Mouse (Mus musculus) neural tube, embryonic 15.5 days (tissue): Measurements from ENCODE around the gene Tulp4. TPM values are rescaled to one million over a fixed set of nuclear protein-coding genes. Genes with fewer than 3 reads are reported as not detected.

Experiments
- ATAC-seq: fragments of 200-750 bp; cut with Nextera tagmentation; 2 replicates; pipeline ENCODE4 v1.8.0; 2017; ENCODE audit warnings: mild to moderate bottlenecking, moderate TSS enrichment, moderate library complexity; ENCODE audit not compliant: low FRiP score
- H3K27ac ChIP-seq: fragments of 300-500 bp; sonication (generic); replicated peaks from 2 replicates; pipeline ENCODE4 v1.5.1; 2015; ENCODE audit warnings: mild to moderate bottlenecking, inconsistent platforms
- H3K27me3 ChIP-seq: fragments of 300-500 bp; sonication (generic); replicated peaks from 2 replicates; pipeline ENCODE4 v1.6.1; 2015; ENCODE audit warnings: inconsistent platforms
- H3K36me3 ChIP-seq: fragments of 300-500 bp; sonication (generic); 2 replicates; pipeline ENCODE4 v1.6.1; 2015; ENCODE audit warnings: inconsistent platforms
- H3K4me1 ChIP-seq: fragments of 300-500 bp; sonication (generic); 2 replicates; pipeline ENCODE4 v1.6.1; 2015; ENCODE audit warnings: inconsistent platforms
- H3K4me2 ChIP-seq: fragments of 300-500 bp; sonication (generic); 2 replicates; pipeline ENCODE4 v1.6.1; 2015; ENCODE audit warnings: inconsistent platforms, mild to moderate bottlenecking, moderate library complexity
- H3K4me3 ChIP-seq: fragments of 300-500 bp; sonication (generic); replicated peaks from 2 replicates; pipeline ENCODE4 v1.5.1; 2015; ENCODE audit warnings: mild to moderate bottlenecking, inconsistent platforms
- H3K9ac ChIP-seq: fragments of 300-500 bp; sonication (generic); replicated peaks from 2 replicates; pipeline ENCODE4 v1.6.1; 2015; ENCODE audit warnings: mild to moderate bottlenecking, inconsistent platforms
- H3K9me3 ChIP-seq: fragments of 300-500 bp; sonication (generic); replicated peaks from 2 replicates; pipeline ENCODE4 v1.6.1; 2016; ENCODE audit warnings: inconsistent platforms
- WGBS: fragments of 180-500 bp; shearing (Covaris S2); methylation state at CpG from one replicate; pipeline ENCODE4 v1.1.7; 2015; ENCODE audit warnings: mixed read lengths; 5-methylcytosine and 5-hydroxymethylcytosine counted together
- polyA plus RNA-seq: library from polyadenylated mRNA; unstranded; fragments of >200 nt; fragmentation: Nextera tagmentation; extraction: Ambion mirVana; gene quantifications from 2 replicates; pipeline ENCODE4 v1.2.1, GENCODE M21; 2015

Gene Tulp4
- polyA plus RNA-seq, 1 experiment from 2014 or later: 122 TPM

DNA sequence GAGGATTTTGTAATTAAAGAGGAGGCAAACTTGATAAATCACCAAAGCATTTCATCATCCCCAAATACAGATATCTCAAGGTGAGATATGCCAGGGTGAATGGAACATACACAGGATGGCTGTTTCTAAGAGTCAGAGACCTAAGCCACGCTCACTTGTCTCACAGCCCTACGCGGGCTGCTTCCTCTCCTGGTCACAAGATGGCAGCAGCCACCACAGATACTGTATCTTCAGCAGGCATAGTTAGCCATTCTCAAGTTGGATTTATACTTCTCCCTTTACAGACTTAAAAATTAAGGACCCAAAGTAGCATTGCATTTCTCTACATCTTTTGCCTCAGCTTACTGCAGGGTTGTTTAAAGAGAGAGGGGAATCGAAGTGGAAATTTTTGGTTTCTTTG lies 8.4 kb upstream of the Tulp4 start:
- no peak overlapping the region for H3K4me3 ChIP-seq
- no peaks in the 10 kb centered on the region for H3K4me1 ChIP-seq
- H3K9ac ChIP-seq: no peak overlapping the region
- no peaks in the 10 kb centered on the region for H3K36me3 ChIP-seq
- H3K27me3 ChIP-seq: no peaks in the 10 kb centered on the region
- no peak overlapping the region for H3K27ac ChIP-seq
- no peak overlapping the region for H3K4me2 ChIP-seq
- peak; percentile 61; the same call in 1 of the 2 replicates for ATAC-seq
- H3K9me3 ChIP-seq: no peaks in the 10 kb centered on the region
- WGBS: 25% methylated on average over 4 of the region's 4 CpGs

DNA sequence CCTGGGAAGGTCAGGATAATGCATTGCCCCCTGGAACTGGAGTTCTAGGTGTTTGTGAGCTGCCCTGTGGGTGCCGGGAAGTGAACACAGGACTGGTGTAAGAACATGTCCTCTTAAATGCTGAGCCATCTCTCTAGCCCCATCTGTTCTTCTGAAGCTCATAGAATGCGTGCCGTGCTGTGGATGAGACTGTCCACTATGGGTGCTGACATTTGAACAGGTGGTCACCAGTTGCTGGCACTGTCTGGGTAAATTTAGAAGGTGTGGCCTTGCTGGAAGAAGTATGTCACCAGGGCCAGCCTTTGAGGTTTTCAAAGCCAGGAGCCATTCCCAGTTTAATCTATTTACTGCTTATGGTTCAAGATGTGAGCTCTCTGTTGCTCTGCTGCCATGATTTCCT lies 4.0 kb upstream of the Tulp4 start:
- H3K36me3 ChIP-seq: no peaks in the 10 kb centered on the region
- H3K9ac ChIP-seq: no peak overlapping the region
- no peak for ATAC-seq
- no peak overlapping the region for H3K4me2 ChIP-seq
- no peak overlapping the region for H3K27ac ChIP-seq
- 93% methylated on average over 3 of the region's 3 CpGs for WGBS
- H3K9me3 ChIP-seq: no peaks in the 10 kb centered on the region
- H3K27me3 ChIP-seq: no peaks in the 10 kb centered on the region
- H3K4me1 ChIP-seq: peaks cover 12% of the 10 kb centered on the region; the same call in 1 of the 2 replicates
- no peak overlapping the region for H3K4me3 ChIP-seq

DNA sequence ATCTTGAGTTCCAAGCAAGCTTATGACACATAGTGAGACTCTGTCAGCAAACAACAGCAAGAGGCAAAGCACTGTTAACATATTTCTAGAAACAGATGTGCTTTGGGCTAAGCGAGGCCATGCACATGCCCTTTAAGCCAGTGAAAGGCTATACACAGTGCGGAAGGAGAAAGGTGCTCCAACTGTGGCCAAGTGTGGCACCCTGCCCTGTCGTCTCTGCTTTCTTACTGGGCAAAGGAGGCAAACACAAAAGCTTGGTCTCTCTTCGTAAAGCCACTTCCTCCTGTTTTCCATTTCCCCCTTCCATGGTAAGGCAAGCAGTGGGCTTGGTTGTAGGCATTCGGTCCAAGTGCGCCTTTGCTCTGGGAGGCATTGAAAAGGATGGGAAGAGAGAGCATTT lies 2.7 kb upstream of the Tulp4 start:
- no peak overlapping the region for H3K27ac ChIP-seq
- H3K36me3 ChIP-seq: no peaks in the 10 kb centered on the region
- H3K9ac ChIP-seq: no peak overlapping the region
- H3K4me3 ChIP-seq: no peak overlapping the region
- H3K4me1 ChIP-seq: peaks cover 23% of the 10 kb centered on the region
- no peaks in the 10 kb centered on the region for H3K9me3 ChIP-seq
- no peak overlapping the region for H3K4me2 ChIP-seq
- 86% methylated on average over 6 of the region's 6 CpGs for WGBS
- ATAC-seq: no peak
- H3K27me3 ChIP-seq: no peaks in the 10 kb centered on the region

DNA sequence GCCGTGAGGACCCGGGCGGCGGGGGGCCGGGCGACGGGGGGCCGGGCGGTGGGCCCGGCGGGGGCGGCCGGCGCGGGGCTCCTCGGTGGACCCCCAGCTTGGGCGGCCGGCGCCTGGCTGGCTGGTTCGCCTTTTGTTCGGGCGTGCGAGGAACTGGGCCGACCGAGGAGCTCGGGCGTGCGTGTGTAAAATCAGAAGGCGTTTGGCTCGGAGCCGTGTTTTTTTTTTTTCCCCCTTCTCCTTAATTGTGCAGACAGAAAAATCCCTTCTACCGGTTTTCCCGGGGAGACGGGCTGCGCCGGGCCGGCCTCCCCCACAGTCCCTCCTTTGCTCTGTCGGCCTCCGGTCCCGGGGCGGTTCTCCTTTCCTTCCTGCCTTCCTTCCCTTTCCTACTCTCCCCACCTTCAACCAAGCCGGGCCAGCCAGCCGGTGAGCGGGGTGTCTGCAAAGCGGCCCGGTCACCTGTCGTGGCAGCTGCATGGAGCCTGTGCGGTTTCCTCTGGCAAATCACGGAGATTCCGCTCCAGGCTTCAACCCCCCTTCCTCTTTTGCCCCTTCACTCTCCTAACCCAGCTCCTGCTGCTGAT lies 871 bp downstream of the Tulp4 start:
- Histone ChIP-seq H3K4me2 (peak overlapping the region; percentile 71), H3K9ac (peak overlapping the region; percentile 99), H3K9me3 (no peaks in the 10 kb centered on the region), H3K36me3 (no peaks in the 10 kb centered on the region), H3K4me3 (peak overlapping the region; percentile 95), H3K4me1 (peaks cover 44% of the 10 kb centered on the region), H3K27ac (peak overlapping the region; percentile 98), H3K27me3 (no peaks in the 10 kb centered on the region)
- peak; percentile 70 for ATAC-seq
- 0% methylated on average over 40 of the region's 50 CpGs for WGBS

DNA sequence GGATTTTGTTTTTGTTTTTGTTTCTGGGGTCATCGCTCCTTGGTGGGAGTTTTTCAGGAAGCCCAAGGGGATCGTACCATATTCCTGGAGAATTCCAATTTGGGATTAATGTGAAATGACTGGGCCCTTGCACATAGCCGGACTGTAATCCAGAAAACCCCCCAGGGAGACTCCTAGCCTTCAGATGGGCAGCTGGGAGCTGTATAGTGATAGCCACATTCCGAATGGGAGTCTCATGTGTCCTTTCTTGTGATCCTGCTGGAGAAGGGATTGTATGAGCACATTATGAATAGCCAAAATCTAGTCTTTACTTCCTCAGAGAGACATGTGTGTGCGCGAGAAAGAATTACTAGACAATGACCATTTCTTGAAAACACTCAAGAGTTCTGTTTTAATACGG lies 1.9 kb downstream of the Tulp4 start:
- Histone ChIP-seq H3K4me3 (peak overlapping the region; percentile 95), H3K27ac (peak overlapping the region; percentile 98), H3K9me3 (no peaks in the 10 kb centered on the region)

DNA sequence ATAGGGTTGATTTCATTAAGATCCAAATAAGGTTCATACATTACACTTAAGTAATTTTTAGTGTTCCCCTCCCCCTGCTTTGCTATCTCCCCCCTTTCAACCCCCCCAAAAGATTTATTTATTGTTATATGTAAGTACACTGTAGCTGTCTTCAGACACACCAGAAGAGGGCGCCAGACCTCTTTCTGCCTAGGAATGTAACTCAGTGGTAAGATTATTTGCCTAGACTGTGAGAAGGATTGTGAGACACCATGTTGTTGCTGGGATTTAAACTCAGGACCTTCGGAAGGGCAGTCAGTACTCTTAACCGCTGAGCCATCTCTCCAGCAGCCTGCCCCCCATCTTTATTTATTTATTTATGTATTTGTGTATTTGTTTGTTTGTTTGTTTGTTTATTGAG lies 4.7 kb downstream of the Tulp4 start:
- Histone ChIP-seq H3K27me3 (no peaks in the 10 kb centered on the region), H3K4me3 (no peak overlapping the region), H3K9ac (no peak overlapping the region), H3K4me1 (peaks cover 32% of the 10 kb centered on the region), H3K36me3 (no peaks in the 10 kb centered on the region), H3K9me3 (no peaks in the 10 kb centered on the region), H3K4me2 (no peak overlapping the region), H3K27ac (no peak overlapping the region)
- 78% methylated on average over 3 of the region's 3 CpGs for WGBS
- ATAC-seq: no peak

More for the DNA sequence above, 1.9 kb downstream of the Tulp4 start:
- H3K4me1 ChIP-seq: peaks cover 44% of the 10 kb centered on the region
- H3K36me3 ChIP-seq: no peaks in the 10 kb centered on the region
- no peak for ATAC-seq
- H3K27me3 ChIP-seq: no peaks in the 10 kb centered on the region
- peak overlapping the region; percentile 71 for H3K4me2 ChIP-seq
- WGBS: 33% methylated on average over 7 of the region's 7 CpGs
- peak overlapping the region; percentile 99 for H3K9ac ChIP-seq

DNA sequence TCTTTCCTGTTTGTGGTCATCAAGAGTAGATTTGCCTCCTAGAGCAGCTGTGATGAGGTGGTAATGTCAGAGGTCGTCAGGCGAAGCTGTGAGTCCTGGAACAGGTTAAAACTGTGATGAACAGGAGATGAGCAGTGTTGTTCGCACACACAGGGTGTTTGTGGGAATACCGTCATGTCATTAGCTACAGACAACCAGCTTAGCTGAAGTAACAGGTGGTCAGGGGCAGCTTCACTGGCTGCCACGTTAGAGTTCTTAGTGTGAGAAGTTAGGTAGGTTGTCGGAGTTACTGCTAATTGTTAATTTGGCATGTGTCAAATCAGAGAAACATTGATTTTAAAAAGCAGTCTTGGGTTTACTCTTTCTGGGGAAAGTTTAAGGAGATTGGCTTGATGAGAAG lies 7.4 kb downstream of the Tulp4 start:
- no peaks in the 10 kb centered on the region for H3K27me3 ChIP-seq
- no peak overlapping the region for H3K9ac ChIP-seq
- H3K4me3 ChIP-seq: no peak overlapping the region
- no peak overlapping the region for H3K27ac ChIP-seq
- H3K4me2 ChIP-seq: no peak overlapping the region
- no peaks in the 10 kb centered on the region for H3K9me3 ChIP-seq
- H3K4me1 ChIP-seq: peaks cover 27% of the 10 kb centered on the region
- WGBS: 87% methylated on average over 6 of the region's 6 CpGs
- H3K36me3 ChIP-seq: no peaks in the 10 kb centered on the region
- ATAC-seq: no peak

DNA sequence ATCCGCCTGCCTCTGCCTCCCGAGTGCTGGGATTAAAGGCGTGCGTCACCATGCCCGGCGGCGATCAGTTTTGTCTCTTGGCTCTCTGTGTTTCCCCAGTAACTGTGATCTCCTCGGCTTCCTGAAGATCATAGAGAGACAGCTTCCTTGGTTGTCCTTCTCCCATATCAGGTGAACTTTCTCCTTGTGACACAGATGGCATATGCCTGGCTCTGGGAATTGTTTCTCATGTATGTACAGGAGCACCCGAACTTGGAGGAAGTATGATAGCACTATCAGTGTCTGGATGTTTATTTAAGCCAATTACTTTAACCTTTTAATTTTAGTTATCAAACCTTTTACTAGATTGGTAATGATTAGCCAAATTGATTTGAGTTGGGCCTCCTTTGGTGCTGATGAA lies 8.8 kb downstream of the Tulp4 start:
- ATAC-seq: no peak
- H3K4me3 ChIP-seq: no peak overlapping the region
- H3K27me3 ChIP-seq: no peaks in the 10 kb centered on the region
- no peak overlapping the region for H3K4me2 ChIP-seq
- no peaks in the 10 kb centered on the region for H3K36me3 ChIP-seq
- H3K9ac ChIP-seq: no peak overlapping the region
- 96% methylated on average over 9 of the region's 9 CpGs for WGBS
- no peaks in the 10 kb centered on the region for H3K9me3 ChIP-seq
- H3K27ac ChIP-seq: no peak overlapping the region
- H3K4me1 ChIP-seq: peaks cover 26% of the 10 kb centered on the region

DNA sequence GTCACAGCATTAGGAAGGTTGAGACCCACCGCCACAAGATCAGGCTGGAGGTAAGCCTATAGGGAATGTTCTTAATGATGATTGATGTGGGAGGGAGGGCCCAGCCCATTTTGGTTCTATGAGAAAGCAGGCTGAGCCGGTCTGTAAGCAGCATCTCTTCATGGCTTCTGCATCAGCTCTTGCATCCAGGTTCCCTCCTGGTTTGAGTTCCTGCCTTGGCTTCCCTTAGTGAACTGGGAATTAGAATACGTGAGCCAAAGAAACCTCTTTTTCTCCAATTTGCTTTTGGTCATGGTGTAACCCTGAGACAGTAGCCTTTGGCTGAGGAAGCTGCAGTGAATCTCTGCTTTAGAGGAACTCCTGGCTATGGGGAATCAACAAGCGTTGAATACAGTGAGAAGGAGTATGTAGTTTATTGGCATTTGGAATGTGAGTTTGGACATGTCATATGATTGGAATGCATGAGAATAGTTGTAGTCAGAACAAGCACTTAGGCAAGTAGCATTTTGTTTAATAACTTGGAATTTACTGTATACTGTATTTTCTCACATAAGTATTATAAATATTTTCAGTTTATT lies 11.0 kb downstream of the Tulp4 start:
- H3K27me3 ChIP-seq: no peaks in the 10 kb centered on the region
- H3K9ac ChIP-seq: no peak overlapping the region
- H3K9me3 ChIP-seq: no peaks in the 10 kb centered on the region
- ATAC-seq: no peak
- no peak overlapping the region for H3K4me2 ChIP-seq
- 63% methylated on average over 4 of the region's 4 CpGs for WGBS
- peaks cover 4% of the 10 kb centered on the region for H3K36me3 ChIP-seq
- peaks cover 19% of the 10 kb centered on the region for H3K4me1 ChIP-seq
- no peak overlapping the region for H3K27ac ChIP-seq
- no peak overlapping the region for H3K4me3 ChIP-seq

DNA sequence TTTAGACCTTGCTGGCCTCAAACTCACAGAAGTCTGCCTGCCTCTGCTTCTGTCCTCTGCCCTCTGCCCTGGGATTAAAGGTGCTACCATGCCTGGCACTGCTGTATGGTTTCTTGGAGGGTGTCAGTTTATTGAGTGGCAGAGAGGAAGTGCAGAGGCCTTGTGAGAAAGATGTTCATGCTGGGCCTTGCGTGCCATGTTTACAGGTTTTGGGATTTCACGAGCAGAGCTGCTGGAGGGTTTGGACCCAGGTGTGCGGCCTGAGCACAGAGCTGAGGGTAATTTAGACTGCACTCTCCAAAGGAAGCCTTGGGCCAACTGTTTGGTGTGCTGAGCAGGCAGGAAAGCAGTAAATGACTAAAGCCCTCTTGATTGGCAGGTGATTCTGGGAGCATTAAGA lies 11.7 kb downstream of the Tulp4 start:
- Histone ChIP-seq H3K4me2 (no peak overlapping the region), H3K9me3 (no peaks in the 10 kb centered on the region), H3K4me1 (peaks cover 19% of the 10 kb centered on the region), H3K27ac (no peak overlapping the region), H3K27me3 (no peaks in the 10 kb centered on the region), H3K9ac (no peak overlapping the region), H3K4me3 (no peak overlapping the region), H3K36me3 (peaks cover 11% of the 10 kb centered on the region)
- 73% methylated on average over 3 of the region's 3 CpGs for WGBS
- ATAC-seq: no peak

DNA sequence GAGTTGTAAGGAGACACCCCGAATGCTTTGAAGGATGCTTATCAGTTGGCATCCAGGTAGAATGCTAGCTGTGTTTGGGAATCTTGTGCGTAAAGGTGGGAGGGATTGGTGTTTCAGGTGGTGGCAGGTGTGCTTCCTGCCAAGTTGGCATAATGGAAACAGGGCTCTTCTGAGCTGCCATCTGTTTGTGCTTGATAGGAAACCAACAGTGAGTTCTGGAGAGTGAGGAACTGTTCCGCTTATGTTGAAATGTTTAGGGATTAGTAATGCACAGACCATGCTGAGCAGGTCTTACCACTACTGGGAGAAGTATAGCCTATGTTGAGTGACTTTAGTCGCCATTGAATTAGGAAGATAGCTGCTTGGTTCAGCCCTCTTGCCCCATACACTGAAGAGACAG lies 12.6 kb downstream of the Tulp4 start:
- H3K9me3 ChIP-seq: no peaks in the 10 kb centered on the region
- H3K27me3 ChIP-seq: no peaks in the 10 kb centered on the region
- H3K4me3 ChIP-seq: no peak overlapping the region
- no peak overlapping the region for H3K9ac ChIP-seq
- no peak overlapping the region for H3K27ac ChIP-seq
- no peak overlapping the region for H3K4me2 ChIP-seq
- 89% methylated on average over 4 of the region's 4 CpGs for WGBS
- ATAC-seq: no peak
- H3K36me3 ChIP-seq: peaks cover 19% of the 10 kb centered on the region
- peaks cover 19% of the 10 kb centered on the region for H3K4me1 ChIP-seq

DNA sequence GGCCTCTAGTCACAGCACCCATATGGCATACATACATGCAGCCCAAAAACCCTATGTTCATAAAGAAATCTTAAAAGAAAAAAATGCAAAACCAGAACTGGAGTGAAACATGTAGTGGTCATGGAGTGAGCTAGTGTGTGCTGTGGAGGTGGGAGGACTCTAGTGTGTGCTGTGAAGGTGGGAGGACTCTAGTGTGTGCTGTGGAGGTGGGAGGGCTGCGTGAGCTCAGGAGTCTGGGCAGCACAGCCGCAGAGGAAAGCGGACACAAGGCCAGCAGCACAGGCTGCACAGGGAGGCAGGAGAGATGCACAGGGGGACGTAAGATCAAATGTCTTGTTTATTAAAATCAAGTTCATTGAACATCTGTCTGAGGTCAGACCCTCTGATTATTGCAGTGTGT lies 17.5 kb downstream of the Tulp4 start:
- Histone ChIP-seq H3K9ac (no peak overlapping the region), H3K9me3 (no peaks in the 10 kb centered on the region), H3K4me1 (peaks cover 11% of the 10 kb centered on the region), H3K27me3 (no peaks in the 10 kb centered on the region), H3K36me3 (peaks cover 30% of the 10 kb centered on the region), H3K4me3 (no peak overlapping the region), H3K4me2 (no peak overlapping the region), H3K27ac (no peak overlapping the region)
- no peak for ATAC-seq
- 87% methylated on average over 4 of the region's 4 CpGs for WGBS
